Mouse (Mus musculus) heart, embryonic 12.5 days (tissue): Measurements from ENCODE around the gene 6430571L13Rik. TPM values are rescaled to one million over a fixed set of nuclear protein-coding genes. Genes with fewer than 3 reads are reported as not detected.

Source experiments
- ATAC-seq: fragments of 200-750 bp; cut with Nextera tagmentation; 2 replicates; pipeline ENCODE4 v1.8.0; 2017; ENCODE audit warnings: moderate TSS enrichment, moderate library complexity; ENCODE audit not compliant: insufficient number of reproducible peaks, low FRiP score
- H3K27ac ChIP-seq: fragments of 300-500 bp; sonication (generic); 2 replicates; pipeline ENCODE4 v1.5.1; 2016; ENCODE audit warnings: mild to moderate bottlenecking, moderate library complexity; ENCODE audit not compliant: poor library complexity, severe bottlenecking
- H3K27me3 ChIP-seq: fragments of 300-500 bp; sonication (generic); replicated peaks from 2 replicates; pipeline ENCODE4 v1.6.1; 2016; ENCODE audit warnings: mild to moderate bottlenecking, moderate library complexity
- H3K36me3 ChIP-seq: fragments of 300-500 bp; sonication (generic); 2 replicates; pipeline ENCODE4 v1.6.1; 2016; ENCODE audit warnings: mild to moderate bottlenecking, moderate library complexity
- H3K4me1 ChIP-seq: fragments of 300-500 bp; sonication (generic); replicated peaks from 2 replicates; pipeline ENCODE4 v1.6.1; 2016; ENCODE audit warnings: mild to moderate bottlenecking
- H3K4me2 ChIP-seq: fragments of 300-500 bp; sonication (generic); 2 replicates; pipeline ENCODE4 v1.6.1; 2016; ENCODE audit warnings: mild to moderate bottlenecking, moderate library complexity
- H3K4me3 ChIP-seq: fragments of 300-500 bp; sonication (generic); 2 replicates; pipeline ENCODE4 v1.5.1; 2016; ENCODE audit warnings: mild to moderate bottlenecking
- H3K9ac ChIP-seq: fragments of 300-500 bp; sonication (generic); 2 replicates; pipeline ENCODE4 v1.6.1; 2016; ENCODE audit warnings: mild to moderate bottlenecking, moderate library complexity
- H3K9me3 ChIP-seq: fragments of 300-500 bp; sonication (generic); replicated peaks from 2 replicates; pipeline ENCODE4 v1.6.1; 2016; ENCODE audit warnings: mild to moderate bottlenecking, moderate library complexity
- WGBS: fragments of 180-500 bp; shearing (Covaris S2); methylation state at CpG from one replicate; pipeline ENCODE4 v1.1.7; 2016; 5-methylcytosine and 5-hydroxymethylcytosine counted together
- polyA plus RNA-seq: library from polyadenylated mRNA; unstranded; fragments of >200 nt; fragmentation: Nextera tagmentation; extraction: Ambion mirVana; gene quantifications from 2 replicates; pipeline ENCODE4 v1.2.1, GENCODE M21; 2016

Gene 6430571L13Rik
- polyA plus RNA-seq, 1 experiment from 2014 or later: 1.1 TPM

DNA sequence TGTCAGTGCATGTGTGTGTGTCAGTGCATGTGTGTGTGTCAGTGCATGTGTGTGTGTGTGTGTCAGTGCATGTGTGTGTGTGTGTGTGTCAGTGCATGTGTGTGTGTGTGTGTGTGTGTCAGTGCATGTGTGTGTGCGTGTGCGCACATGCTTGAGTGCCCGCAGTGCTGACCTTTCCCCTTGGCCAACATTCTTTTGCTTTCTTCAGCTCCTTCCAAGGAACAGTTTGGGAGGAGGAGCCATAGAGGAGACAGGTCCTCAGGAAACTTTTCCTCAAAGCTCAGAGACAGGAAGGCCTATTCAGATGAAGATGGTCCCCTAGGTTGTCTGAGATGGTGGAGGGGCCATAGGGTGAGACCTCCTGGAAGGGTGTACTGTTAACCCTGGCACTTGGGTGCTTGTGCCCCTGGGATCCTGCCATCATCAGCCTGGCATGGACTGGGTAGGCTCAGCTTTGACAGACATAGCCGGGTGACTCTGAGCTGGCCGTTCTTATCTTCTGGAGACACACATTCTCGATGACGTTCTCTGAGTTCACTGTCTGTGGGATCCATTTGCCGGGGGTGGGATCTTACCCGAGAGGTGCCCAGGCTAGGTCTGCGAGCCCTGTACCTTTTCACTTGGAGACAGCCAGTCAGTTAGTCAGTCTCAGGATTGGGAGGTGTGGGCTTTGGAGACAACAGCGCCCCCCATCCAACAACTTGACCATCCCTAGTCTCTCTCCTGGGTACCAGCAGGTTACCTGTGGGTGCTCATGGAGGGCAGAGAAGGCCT, 33.1 kb upstream of the 6430571L13Rik start:
- H3K9me3 ChIP-seq: no peaks in the 10 kb centered on the region
- H3K4me2 ChIP-seq: peak overlapping the region; percentile 8; the same call in 1 of the 2 replicates
- H3K4me3 ChIP-seq: no peak overlapping the region
- 51% methylated on average over 11 of the region's 11 CpGs for WGBS
- no peaks in the 10 kb centered on the region for H3K36me3 ChIP-seq
- peak overlapping the region; percentile 83 for H3K27ac ChIP-seq
- peak overlapping the region; percentile 30; the same call in 1 of the 2 replicates for H3K9ac ChIP-seq
- peak; percentile 70 for ATAC-seq
- peaks cover 51% of the 10 kb centered on the region for H3K4me1 ChIP-seq
- H3K27me3 ChIP-seq: no peaks in the 10 kb centered on the region

GRCm38 (mm10) chr9:107307886-107308285, 32.5 kb upstream of the 6430571L13Rik start:
- 44% methylated on average over 12 of the region's 12 CpGs for WGBS
- Histone ChIP-seq H3K4me2 (peak overlapping the region; percentile 8; the same call in 1 of the 2 replicates), H3K27ac (peak overlapping the region; percentile 83), H3K9ac (peak overlapping the region; percentile 30; the same call in 1 of the 2 replicates), H3K36me3 (no peaks in the 10 kb centered on the region), H3K9me3 (no peaks in the 10 kb centered on the region), H3K4me1 (peaks cover 46% of the 10 kb centered on the region), H3K27me3 (no peaks in the 10 kb centered on the region), H3K4me3 (no peak overlapping the region)
- no peak for ATAC-seq

GRCm38 (mm10) chr9:107308346-107309000, 31.9 kb upstream of the 6430571L13Rik start:
- H3K9ac ChIP-seq: no peak overlapping the region
- no peaks in the 10 kb centered on the region for H3K27me3 ChIP-seq
- H3K9me3 ChIP-seq: no peaks in the 10 kb centered on the region
- whole genome bisulfite sequencing: 86% methylated on average over 9 of the region's 9 CpGs
- no peak overlapping the region for H3K4me2 ChIP-seq
- H3K36me3 ChIP-seq: no peaks in the 10 kb centered on the region
- peaks cover 44% of the 10 kb centered on the region for H3K4me1 ChIP-seq
- no peak overlapping the region for H3K4me3 ChIP-seq
- no peak for ATAC-seq
- peak overlapping the region; percentile 83 for H3K27ac ChIP-seq

DNA sequence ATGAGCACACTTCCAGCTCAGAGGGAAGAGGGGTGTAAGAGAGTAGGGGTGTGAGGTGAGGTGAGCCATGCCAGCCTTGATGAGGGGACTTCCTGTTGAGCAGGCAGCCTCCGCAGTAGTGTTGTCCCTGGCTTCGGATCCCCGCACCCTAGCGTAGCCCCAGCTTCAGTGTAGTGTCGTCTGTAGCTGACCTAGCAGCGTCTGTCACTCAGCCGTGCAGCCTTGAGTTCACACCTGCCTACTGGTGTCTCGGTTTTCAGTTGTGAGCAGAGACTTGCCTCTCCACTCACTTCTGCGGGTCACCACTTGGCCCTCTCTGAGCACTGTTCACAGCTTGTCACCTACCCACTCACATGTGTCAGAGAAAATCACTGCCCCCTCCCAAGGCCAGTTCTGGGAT, 31.2 kb upstream of the 6430571L13Rik start:
- H3K27ac ChIP-seq: 0 out of 2 replicates have a peak overlapping the region, but pooled peaks have one; percentile 2
- WGBS: 58% methylated on average over 9 of the region's 9 CpGs
- H3K9me3 ChIP-seq: no peaks in the 10 kb centered on the region
- H3K36me3 ChIP-seq: no peaks in the 10 kb centered on the region
- H3K4me2 ChIP-seq: no peak overlapping the region
- no peak overlapping the region for H3K9ac ChIP-seq
- ATAC-seq: no peak
- H3K4me1 ChIP-seq: peaks cover 40% of the 10 kb centered on the region
- no peaks in the 10 kb centered on the region for H3K27me3 ChIP-seq
- H3K4me3 ChIP-seq: no peak overlapping the region

- 0 out of 2 replicates have a peak overlapping the region, but pooled peaks have one; percentile 2 for H3K27ac ChIP-seq
- no peak overlapping the region for H3K9ac ChIP-seq
- 60% methylated on average over 5 of the region's 5 CpGs for WGBS
- no peaks in the 10 kb centered on the region for H3K36me3 ChIP-seq
- H3K9me3 ChIP-seq: no peaks in the 10 kb centered on the region
- ATAC-seq: no peak
- peaks cover 40% of the 10 kb centered on the region for H3K4me1 ChIP-seq
- no peaks in the 10 kb centered on the region for H3K27me3 ChIP-seq
- H3K4me2 ChIP-seq: no peak overlapping the region
- no peak overlapping the region for H3K4me3 ChIP-seq
These were observed 30.8 kb upstream of the 6430571L13Rik start for GRCm38 (mm10) chr9:107309600-107309999.

- H3K4me1 ChIP-seq: peaks cover 13% of the 10 kb centered on the region
- no peaks in the 10 kb centered on the region for H3K36me3 ChIP-seq
- no peak overlapping the region for H3K9ac ChIP-seq
- 49% methylated on average over 10 of the region's 10 CpGs for WGBS
- no peaks in the 10 kb centered on the region for H3K9me3 ChIP-seq
- peak; percentile 78 for ATAC-seq
- no peak overlapping the region for H3K4me3 ChIP-seq
- no peak overlapping the region for H3K27ac ChIP-seq
- H3K27me3 ChIP-seq: no peaks in the 10 kb centered on the region
- no peak overlapping the region for H3K4me2 ChIP-seq
These were observed 27.4 kb upstream of the 6430571L13Rik start for GRCm38 (mm10) chr9:107312811-107313584.

DNA sequence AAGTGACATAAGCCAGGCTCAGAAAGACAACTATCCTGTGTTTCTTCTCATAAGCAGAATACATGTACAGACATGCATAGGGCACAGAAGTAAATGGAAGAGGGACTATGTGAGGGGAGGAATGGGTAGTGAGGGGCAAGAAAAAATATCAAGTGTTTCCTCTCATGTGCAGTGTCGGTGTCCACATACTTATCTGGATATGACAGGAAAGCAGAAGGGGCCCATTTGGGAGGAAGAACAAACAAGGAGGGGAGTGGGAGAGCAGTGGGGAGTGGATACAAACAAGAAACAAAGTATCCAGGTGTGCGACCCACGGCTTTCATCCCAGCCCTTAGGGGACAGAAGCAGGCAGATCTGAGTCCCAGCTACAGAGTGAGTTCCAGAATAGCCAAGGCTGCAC, 26.5 kb upstream of the 6430571L13Rik start:
- Histone ChIP-seq H3K4me1 (0 out of 2 replicates have a peak, but pooled peaks cover 5% of the 10 kb centered on the region), H3K27ac (no peak overlapping the region), H3K36me3 (no peaks in the 10 kb centered on the region), H3K9ac (no peak overlapping the region), H3K27me3 (no peaks in the 10 kb centered on the region), H3K4me3 (no peak overlapping the region), H3K4me2 (no peak overlapping the region), H3K9me3 (no peaks in the 10 kb centered on the region)
- no peak for ATAC-seq
- WGBS: 48% methylated on average over 3 of the region's 3 CpGs

DNA sequence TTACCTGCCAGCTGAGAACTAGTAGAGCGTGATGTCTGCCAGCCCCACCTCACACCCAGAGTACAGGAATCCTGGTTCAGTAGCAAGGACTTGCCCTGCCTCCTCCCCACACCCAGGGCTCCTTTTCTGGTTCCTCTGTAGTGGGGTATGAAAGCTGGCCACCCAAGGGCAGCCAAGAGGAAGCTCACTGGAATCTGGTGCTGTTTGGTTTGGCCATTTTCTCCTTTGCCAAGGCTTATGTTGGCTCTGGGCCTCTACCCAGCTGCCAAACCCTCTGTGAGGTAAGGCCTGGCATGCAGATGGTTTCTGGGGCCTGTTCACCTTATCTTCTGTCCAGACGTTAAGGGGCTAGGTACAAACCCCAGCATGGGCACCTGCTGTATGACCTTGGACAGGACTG, 24.6 kb upstream of the 6430571L13Rik start:
- no peak overlapping the region for H3K9ac ChIP-seq
- H3K4me1 ChIP-seq: 0 out of 2 replicates have a peak, but pooled peaks cover 5% of the 10 kb centered on the region
- no peak overlapping the region for H3K4me2 ChIP-seq
- 64% methylated on average over 2 of the region's 2 CpGs for WGBS
- no peak for ATAC-seq
- no peaks in the 10 kb centered on the region for H3K9me3 ChIP-seq
- no peak overlapping the region for H3K4me3 ChIP-seq
- no peak overlapping the region for H3K27ac ChIP-seq
- H3K27me3 ChIP-seq: no peaks in the 10 kb centered on the region
- H3K36me3 ChIP-seq: no peaks in the 10 kb centered on the region

- Histone ChIP-seq H3K36me3 (no peaks in the 10 kb centered on the region), H3K27me3 (no peaks in the 10 kb centered on the region), H3K27ac (no peak overlapping the region), H3K9ac (no peak overlapping the region), H3K9me3 (no peaks in the 10 kb centered on the region), H3K4me3 (no peak overlapping the region), H3K4me1 (peaks cover 20% of the 10 kb centered on the region; the same call in 1 of the 2 replicates), H3K4me2 (no peak overlapping the region)
- WGBS: 66% methylated on average over 8 of the region's 8 CpGs
- no peak for ATAC-seq
These were observed 17.8 kb upstream of the 6430571L13Rik start for GRCm38 (mm10) chr9:107322461-107323050.

DNA sequence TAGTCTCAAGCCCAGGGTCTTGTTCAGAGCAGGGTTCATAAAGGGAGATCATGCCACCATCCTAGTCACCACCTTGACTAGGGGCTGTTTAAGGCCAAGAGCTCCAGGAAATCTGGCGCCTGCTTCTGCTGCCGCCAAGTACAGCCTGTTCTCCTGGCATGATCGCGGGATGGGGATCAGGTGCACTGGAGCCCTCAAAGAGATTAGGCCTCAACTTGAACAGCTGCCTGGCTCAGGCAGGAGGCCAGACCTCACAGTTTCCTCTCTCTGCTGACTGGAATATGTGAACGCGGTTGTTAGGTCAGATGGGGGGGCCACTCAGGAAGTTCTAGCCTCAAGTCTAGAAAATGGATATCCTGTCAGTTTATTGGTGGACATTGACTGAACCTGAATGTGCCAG, 16.8 kb upstream of the 6430571L13Rik start:
- H3K27me3 ChIP-seq: no peaks in the 10 kb centered on the region
- no peak overlapping the region for H3K4me2 ChIP-seq
- H3K9me3 ChIP-seq: no peaks in the 10 kb centered on the region
- no peaks in the 10 kb centered on the region for H3K36me3 ChIP-seq
- 49% methylated on average over 6 of the region's 6 CpGs for WGBS
- no peak for ATAC-seq
- peaks cover 20% of the 10 kb centered on the region; the same call in 1 of the 2 replicates for H3K4me1 ChIP-seq
- H3K9ac ChIP-seq: no peak overlapping the region
- H3K4me3 ChIP-seq: no peak overlapping the region
- H3K27ac ChIP-seq: no peak overlapping the region
